Mouse (Mus musculus): ENCODE data around the gene Zbp1.

The Zbp1 gene

GRCm38 (mm10) chr2:173218416-173219141, at the start of gene Zbp1:
Gene Zbp1 (minus strand): TSS chr2:173218923.
- DNase-seq: no peak

GRCm38 (mm10) chr2:173267562-173267961, 48.8 kb upstream of the Zbp1 start:
- no peak for DNase-seq

GRCm38 (mm10) chr2:173266349-173267112, 47.8 kb upstream of the Zbp1 start:
- DNase-seq: no peak

GRCm38 (mm10) chr2:173265468-173266265, 46.9 kb upstream of the Zbp1 start:
- DNase-seq: no peak

- DNase-seq: no peak
Measured at GRCm38 (mm10) chr2:173264467-173265128, 45.9 kb upstream of the Zbp1 start.

- no peak for DNase-seq
Measured at GRCm38 (mm10) chr2:173263636-173264330, 45.1 kb upstream of the Zbp1 start.

- DNase-seq: no peak
Measured at GRCm38 (mm10) chr2:173261497-173261896, 42.8 kb upstream of the Zbp1 start.

GRCm38 (mm10) chr2:173258459-173259091, 39.9 kb upstream of the Zbp1 start:
- no peak for DNase-seq

- peak; percentile 62 for DNase-seq
Measured at GRCm38 (mm10) chr2:173257610-173258009, 38.9 kb upstream of the Zbp1 start.

- no peak for DNase-seq
Measured at GRCm38 (mm10) chr2:173256552-173256949, 37.8 kb upstream of the Zbp1 start.

- DNase-seq: no peak
Measured at GRCm38 (mm10) chr2:173255810-173256551, 37.3 kb upstream of the Zbp1 start.

GRCm38 (mm10) chr2:173253761-173254662, 35.3 kb upstream of the Zbp1 start:
- DNase-seq: no peak

- DNase-seq: no peak
Measured at GRCm38 (mm10) chr2:173251675-173252074, 33.0 kb upstream of the Zbp1 start.

GRCm38 (mm10) chr2:173251133-173251532, 32.4 kb upstream of the Zbp1 start:
- DNase-seq: no peak

GRCm38 (mm10) chr2:173250411-173250810, 31.7 kb upstream of the Zbp1 start:
- DNase-seq: no peak

GRCm38 (mm10) chr2:173249965-173250364, 31.2 kb upstream of the Zbp1 start:
- no peak for DNase-seq

- no peak for DNase-seq
Measured at GRCm38 (mm10) chr2:173249386-173249785, 30.7 kb upstream of the Zbp1 start.

GRCm38 (mm10) chr2:173248822-173249221, 30.1 kb upstream of the Zbp1 start:
- no peak for DNase-seq

GRCm38 (mm10) chr2:173247911-173248310, 29.2 kb upstream of the Zbp1 start:
- no peak for DNase-seq

GRCm38 (mm10) chr2:173247197-173247596, 28.5 kb upstream of the Zbp1 start:
- DNase-seq: no peak

Measured in cerebellum, adult 9-10 months (tissue).